In genomic region chr19:44193906-44194305, GRCm38 (mm10) we compare ENCODE assay signal across 17 mouse cellular contexts. TPM values are rescaled to one million over a fixed set of nuclear protein-coding genes. Genes with fewer than 3 reads are reported as not detected.
DNase-seq lines count a peak whose midpoint lies in the region; ATAC-seq and TF ChIP-seq lines count a peak whose summit lies in the region.
"Had no signal": no experiment of that assay in that cellular context is flagged by ENCODE, and none has a peak within 500 bp of the region (broad histone marks: within the 10 kb centered on the region; RNA-seq: fewer than 3 reads in every experiment).

No protein-coding gene starts in this region.

- 70% methylated on average over 7 of the region's 7 CpGs for WGBS in heart, embryonic 11.5 days (ENCODE audit: insufficient replicate concordance)

- no peak overlapping the region for H3K4me2 ChIP-seq in heart, embryonic 11.5 days
- H3K4me2 ChIP-seq: embryonic facial prominence, embryonic 15.5 days; liver, embryonic 11.5 days; midbrain, embryonic 15.5 days had no signal

- H3K27ac ChIP-seq in heart, embryonic 11.5 days (ENCODE audit: low read depth, low read length), result no peak overlapping the region
- peak overlapping the region; percentile 5; the same call in 1 of the 2 replicates for H3K27ac ChIP-seq in bone marrow macrophage, adult 2 months (ENCODE audit: insufficient read depth, low read depth, low read length)
- H3K27ac ChIP-seq: embryonic facial prominence, embryonic 15.5 days; midbrain, embryonic 15.5 days had no signal

- no peaks in the 10 kb centered on the region for H3K9me3 ChIP-seq in heart, embryonic 11.5 days (replicated peaks; ENCODE audit: control insufficient read depth, low read length)
- H3K9me3 ChIP-seq: embryonic facial prominence, embryonic 15.5 days; midbrain, embryonic 15.5 days had no signal

- no peaks in the 10 kb centered on the region for H3K36me3 ChIP-seq in heart, embryonic 11.5 days (ENCODE audit: control insufficient read depth, insufficient read depth, low read length)
- H3K36me3 ChIP-seq: embryonic facial prominence, embryonic 15.5 days; midbrain, embryonic 15.5 days had no signal

- H3K4me1 ChIP-seq in heart, embryonic 11.5 days (ENCODE audit: control insufficient read depth, insufficient read depth, low read length), result no peaks in the 10 kb centered on the region
- H3K4me1 ChIP-seq in bone marrow macrophage, adult 2 months (ENCODE audit: control insufficient read depth, insufficient read depth, low read length), result peaks cover 27% of the 10 kb centered on the region
- H3K4me1 ChIP-seq: embryonic facial prominence, embryonic 15.5 days; midbrain, embryonic 15.5 days had no signal

- no peaks in the 10 kb centered on the region for H3K27me3 ChIP-seq in heart, embryonic 11.5 days (ENCODE audit: control insufficient read depth, insufficient read depth, low read length)
- H3K27me3 ChIP-seq: embryonic facial prominence, embryonic 15.5 days; midbrain, embryonic 15.5 days had no signal

- ATAC-seq in heart, embryonic 11.5 days (replicated peaks; ENCODE audit: insufficient number of reproducible peaks, low FRiP score, low TSS enrichment), result no peak
- no peak for ATAC-seq in monocyte, adult 5-6 weeks (replicated peaks; ENCODE audit: insufficient number of reproducible peaks, low FRiP score, low TSS enrichment, poor library complexity, severe bottlenecking)
- ATAC-seq: hindbrain, embryonic 16.5 days; midbrain, embryonic 15.5 days had no signal

- H3K4me3 ChIP-seq in heart, embryonic 11.5 days (ENCODE audit: low read depth, low read length), result no peak overlapping the region
- no peak overlapping the region for H3K4me3 ChIP-seq in bone marrow macrophage, adult 2 months (ENCODE audit: insufficient read depth, low read length)
- H3K4me3 ChIP-seq: embryonic facial prominence, embryonic 15.5 days; midbrain, embryonic 15.5 days had no signal

- no peak for TF ChIP-seq CTCF in bone marrow macrophage, adult 2 months (IDR thresholded peaks at IDR 0.05; ENCODE audit: low read depth, low read length)

- no peak for TF ChIP-seq POLR2A in bone marrow macrophage, adult 2 months (IDR thresholded peaks at IDR 0.05; ENCODE audit: borderline replicate concordance, low read depth, low read length)

- no peak overlapping the region for H3K9ac ChIP-seq in heart, embryonic 11.5 days (ENCODE audit: low read depth, low read length)
- H3K9ac ChIP-seq: embryonic facial prominence, embryonic 15.5 days; midbrain, embryonic 15.5 days had no signal

- peak; percentile 15 to 27 for DNase-seq in heart, postnatal 10 days
- DNase-seq in 3134 (ENCODE audit: extremely low read depth, insufficient read length, low spot score), result peak; percentile 30
- DNase-seq in lung, postnatal 10 days, result peak; percentile 76
- DNase-seq in ovary, postnatal 14 days (ENCODE audit: low spot score), result no peak
- DNase-seq: cerebellum, adult 11-12 months; layer of hippocampus, postnatal 36 days; left cerebral cortex, postnatal 4 days had no signal

- intact Hi-C loops in heart, postnatal 10 days (cut with DNase I), result loop anchor here (2.0 kb wide), 1 partner anchor 101 kb away; no protein-coding TSS in a partner anchor

RNA-seq across cellular contexts. Expression of gene Pkd2l1, which starts 1.7 kb away (rescaled TPM):
- not detected for total RNA-seq in heart, postnatal 10 days (2021)
- not detected in 2 replicates for polyA plus RNA-seq in heart, embryonic 11.5 days (2014; fragmentation: Nextera tagmentation; extraction: Ambion mirVana)
- not detected in 2 replicates for polyA plus RNA-seq in bone marrow macrophage, adult 2 months (2012; ENCODE audit: insufficient read depth, insufficient read length, missing spikeins)
- not detected in 3 replicates for total RNA-seq in monocyte, adult 5-6 weeks (2017)
- total RNA-seq: common myeloid progenitor, adult 5-6 weeks; gastrocnemius, postnatal 4 days; left cerebral cortex, postnatal 4 days had no signal
- polyA plus RNA-seq: embryonic facial prominence, embryonic 15.5 days; heart, postnatal 0 days; liver, embryonic 11.5 days had no signal

RNA-seq across cellular contexts. Expression of gene Scd3, which starts 9.2 kb away (rescaled TPM):
- total RNA-seq in heart, postnatal 10 days (2021), result under 1 TPM; 0.14 to 0.25 TPM
- 0.21 TPM in 1 of 2 replicates, not detected in the other for polyA plus RNA-seq in heart, embryonic 11.5 days (2014; fragmentation: Nextera tagmentation; extraction: Ambion mirVana)
- polyA plus RNA-seq in bone marrow macrophage, adult 2 months (2012; ENCODE audit: insufficient read depth, insufficient read length, missing spikeins), result not detected in 2 replicates
- not detected in 3 replicates for total RNA-seq in monocyte, adult 5-6 weeks (2017)
- total RNA-seq: common myeloid progenitor, adult 5-6 weeks; gastrocnemius, postnatal 4 days had no signal
- polyA plus RNA-seq: liver, embryonic 11.5 days had no signal

RNA-seq across cellular contexts. Expression of gene Bloc1s2, which starts 47.7 kb away (rescaled TPM):
- 10 to 100 TPM; 15.9 to 18.7 TPM for total RNA-seq in heart, postnatal 10 days (2021)
- polyA plus RNA-seq in heart, embryonic 11.5 days (2014; fragmentation: Nextera tagmentation; extraction: Ambion mirVana), result 65.5 and 76.0 TPM in 2 replicates
- 55.9 and 58.7 TPM in 2 replicates for polyA plus RNA-seq in bone marrow macrophage, adult 2 months (2012; ENCODE audit: insufficient read depth, insufficient read length, missing spikeins)
- total RNA-seq in monocyte, adult 5-6 weeks (2017), result 80.6 to 110 TPM (median 103 TPM) in 3 replicates

RNA-seq across cellular contexts. Expression of gene Cwf19l1, which starts 58.2 kb away (rescaled TPM):
- total RNA-seq in heart, postnatal 10 days (2021), result 10 to 100 TPM; 11.4 to 12.9 TPM
- 22.4 and 26.1 TPM in 2 replicates for polyA plus RNA-seq in heart, embryonic 11.5 days (2014; fragmentation: Nextera tagmentation; extraction: Ambion mirVana)
- 18.5 and 19.2 TPM in 2 replicates for polyA plus RNA-seq in bone marrow macrophage, adult 2 months (2012; ENCODE audit: insufficient read depth, insufficient read length, missing spikeins)
- total RNA-seq in monocyte, adult 5-6 weeks (2017), result 9.8 to 16.1 TPM (median 13.7 TPM) in 3 replicates
